Mouse (Mus musculus) splenic B cell, adult 2 months (primary cell): ENCODE results near the gene Gosr2.
A peak's percentile ranks its signal among the peaks of the same experiment; 100 is the strongest.

ENCODE experiments used
- DNase-seq: peaks from one replicate; pipeline ENCODE4 v3.0.0-alpha.2; 2011; ENCODE audit warnings: low read depth, low spot score
- H3K27me3 ChIP-seq: 2 replicates; pipeline ENCODE4 v1.6.1; 2012; ENCODE audit warnings: mild to moderate bottlenecking, low read length, moderate library complexity, mixed read lengths; ENCODE audit not compliant: control insufficient read depth, poor library complexity, insufficient read depth, severe bottlenecking
- H3K36me3 ChIP-seq: 2 replicates; pipeline ENCODE4 v1.6.1; 2012; ENCODE audit warnings: mild to moderate bottlenecking, low read length, moderate library complexity, mixed read lengths; ENCODE audit not compliant: control insufficient read depth, poor library complexity, insufficient read depth, severe bottlenecking

Gosr2 gene

DNA sequence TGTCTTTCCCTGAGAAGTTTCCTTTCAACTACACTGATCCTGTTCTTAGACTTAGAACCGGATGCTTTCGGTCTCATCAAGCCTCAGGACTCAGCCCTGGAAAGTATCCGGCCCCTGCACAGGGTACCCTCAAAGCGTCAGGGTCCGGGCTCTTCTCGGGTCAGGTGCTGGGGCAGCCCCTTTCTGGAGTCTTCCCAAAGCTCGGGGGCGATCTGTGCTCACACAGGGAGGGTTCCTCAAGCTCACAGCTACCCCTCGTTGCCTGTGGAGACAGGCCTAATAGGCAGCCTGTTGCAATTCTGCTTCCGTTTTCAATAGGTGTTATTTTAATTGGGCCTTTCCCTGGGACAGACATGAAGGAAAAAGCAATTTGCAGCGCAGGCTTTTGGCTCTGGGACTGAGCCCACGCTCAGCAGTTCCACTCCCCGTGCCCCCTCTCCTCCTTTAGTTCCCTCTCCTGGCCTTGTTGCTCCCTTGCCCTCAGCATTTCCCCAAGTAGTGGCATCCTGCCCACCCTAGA, 30.7 kb downstream of the Gosr2 start:
- Histone ChIP-seq H3K27me3 (no peaks in the 10 kb centered on the region), H3K36me3 (no peaks in the 10 kb centered on the region)
- no peak for DNase-seq

DNA sequence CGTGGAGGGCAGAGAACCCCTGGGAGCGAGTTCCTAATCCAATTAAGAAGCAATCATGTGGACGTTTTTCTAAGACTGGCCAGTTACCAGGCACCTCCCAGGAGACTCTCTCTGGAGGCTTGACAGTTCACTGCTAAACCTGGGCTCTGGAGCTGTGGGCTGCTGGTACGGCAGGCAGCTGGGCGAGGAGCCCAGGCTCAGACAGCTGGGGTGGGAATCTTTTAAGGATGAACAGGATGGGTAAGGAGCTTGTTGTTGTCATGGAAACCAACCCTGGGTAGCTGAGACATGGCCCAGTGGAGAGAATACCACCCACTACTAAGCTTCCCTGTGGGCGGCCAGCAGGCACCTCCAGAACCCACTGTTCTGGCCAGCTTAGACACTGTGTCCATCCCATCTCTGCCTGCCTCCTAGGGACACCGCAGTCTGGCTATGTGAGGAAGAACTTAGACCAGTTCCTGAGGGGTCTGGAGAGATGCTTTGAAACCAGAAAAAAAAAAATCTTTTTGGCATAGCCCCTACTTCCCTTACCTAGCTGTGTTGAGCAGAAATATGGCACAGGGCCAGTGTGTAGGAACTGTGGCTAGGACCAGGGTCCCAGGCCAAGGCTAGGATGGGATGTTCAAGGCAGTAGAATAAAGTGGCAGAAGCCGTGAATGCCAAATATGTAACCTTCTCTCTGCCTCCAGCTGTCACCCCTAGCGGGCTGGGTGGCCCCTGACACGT, 31.4 kb downstream of the Gosr2 start:
- H3K27me3 ChIP-seq = no peaks in the 10 kb centered on the region
- no peaks in the 10 kb centered on the region for H3K36me3 ChIP-seq
- no peak for DNase-seq

DNA sequence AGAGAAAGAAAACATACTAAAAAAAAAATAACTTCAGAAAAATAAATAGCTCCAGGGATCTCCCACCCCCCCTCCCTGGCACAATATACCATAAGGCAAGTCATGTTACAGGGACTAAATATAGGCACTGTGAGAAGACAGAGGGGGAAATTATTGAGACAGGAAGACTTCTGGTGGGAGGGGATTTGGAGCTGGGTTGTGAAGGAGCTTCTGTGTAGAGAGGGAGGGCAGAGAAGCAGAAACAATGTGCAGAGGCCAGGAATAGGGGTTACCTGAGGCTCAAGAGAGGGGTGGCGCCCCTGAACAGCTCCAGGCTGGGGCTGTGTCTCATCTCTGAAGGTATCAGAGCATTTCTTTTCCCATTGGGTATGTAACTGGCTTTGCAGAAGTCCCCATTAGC, 32.0 kb downstream of the Gosr2 start:
- DNase-seq = no peak
- no peaks in the 10 kb centered on the region for H3K36me3 ChIP-seq

DNA sequence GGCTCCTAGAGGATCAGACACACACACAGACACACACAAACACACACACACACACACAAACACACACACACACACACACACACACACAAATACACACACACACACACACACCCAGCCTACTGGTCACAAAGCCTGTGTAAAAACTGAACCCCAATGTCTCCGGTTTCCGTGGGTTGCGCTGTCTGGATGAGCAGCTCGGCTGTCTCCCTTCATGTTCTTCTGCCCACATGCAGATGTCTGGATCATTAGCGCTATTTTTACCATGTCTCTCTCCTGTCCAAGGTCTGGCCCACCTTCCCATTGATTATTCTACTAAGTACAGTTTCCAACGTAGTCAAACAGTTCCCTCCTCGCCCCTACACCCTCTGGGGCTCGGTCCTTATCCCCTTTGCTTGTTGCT, 34.6 kb downstream of the Gosr2 start:
- Histone ChIP-seq H3K27me3 (no peaks in the 10 kb centered on the region), H3K36me3 (no peaks in the 10 kb centered on the region)
- DNase-seq = no peak

More for the DNA sequence above, 32.0 kb downstream of the Gosr2 start:
- H3K27me3 ChIP-seq = no peaks in the 10 kb centered on the region

DNA sequence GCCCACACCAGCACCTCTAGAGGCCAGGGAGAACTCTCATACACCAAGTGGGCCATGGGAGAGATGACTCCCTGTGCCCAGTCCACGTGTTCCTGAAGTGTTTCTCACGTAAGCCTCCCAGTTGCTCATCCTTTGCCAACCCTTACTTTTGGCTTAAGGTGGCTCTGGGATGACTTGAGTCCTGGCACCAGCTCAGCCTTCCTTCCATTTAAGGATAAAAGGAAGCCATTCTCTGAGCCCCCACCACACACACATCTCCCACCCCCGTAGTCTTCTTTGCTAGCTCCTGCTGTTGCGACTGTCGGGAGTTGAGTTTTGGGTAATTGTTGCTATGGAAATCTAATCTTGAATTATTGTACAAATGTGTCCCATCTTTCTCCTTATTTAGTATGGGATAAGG, 35.2 kb downstream of the Gosr2 start:
- Histone ChIP-seq H3K27me3 (no peaks in the 10 kb centered on the region), H3K36me3 (no peaks in the 10 kb centered on the region)
- DNase-seq = no peak

DNA sequence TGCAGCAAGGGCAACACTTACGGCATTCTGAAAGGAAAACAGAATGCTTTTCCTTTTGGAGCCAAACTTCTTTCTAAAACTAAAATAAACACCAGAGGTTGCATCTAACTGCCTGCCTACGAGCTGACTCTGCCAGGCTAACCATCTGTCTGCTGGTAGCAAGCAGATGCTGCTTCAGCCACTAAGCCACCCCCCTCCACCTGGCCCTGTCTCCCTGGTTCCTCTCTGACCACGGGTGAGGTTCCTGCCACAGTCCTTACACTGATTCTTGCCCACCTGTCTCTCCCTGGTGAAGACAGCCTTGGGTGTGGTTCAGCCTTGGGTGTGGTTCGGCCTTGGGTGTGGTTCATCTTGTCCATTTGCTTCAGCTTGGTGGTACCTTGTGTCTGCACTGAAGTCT, 35.8 kb downstream of the Gosr2 start:
- H3K36me3 ChIP-seq = no peaks in the 10 kb centered on the region
- no peaks in the 10 kb centered on the region for H3K27me3 ChIP-seq
- DNase-seq = no peak

DNA sequence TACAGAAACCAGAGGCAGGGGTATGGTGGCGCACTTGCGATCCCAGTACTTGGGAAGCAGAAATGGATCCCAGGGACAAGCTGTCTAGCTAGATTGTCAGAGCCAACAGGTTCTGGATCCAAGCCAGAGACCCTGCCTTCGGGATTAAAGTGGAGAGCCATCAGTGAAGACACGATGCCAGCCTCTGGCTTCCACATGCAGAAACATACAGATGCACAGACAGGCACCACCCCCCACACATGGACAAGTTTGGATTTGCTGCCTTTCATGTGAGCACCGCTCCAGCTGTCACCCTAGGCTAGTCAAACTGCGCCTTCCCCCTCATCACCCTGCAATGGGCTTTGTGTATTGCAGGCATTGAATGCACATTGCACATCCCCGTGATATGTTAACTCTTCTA, 39.5 kb downstream of the Gosr2 start:
- no peak for DNase-seq
- no peaks in the 10 kb centered on the region for H3K36me3 ChIP-seq
- no peaks in the 10 kb centered on the region for H3K27me3 ChIP-seq

DNA sequence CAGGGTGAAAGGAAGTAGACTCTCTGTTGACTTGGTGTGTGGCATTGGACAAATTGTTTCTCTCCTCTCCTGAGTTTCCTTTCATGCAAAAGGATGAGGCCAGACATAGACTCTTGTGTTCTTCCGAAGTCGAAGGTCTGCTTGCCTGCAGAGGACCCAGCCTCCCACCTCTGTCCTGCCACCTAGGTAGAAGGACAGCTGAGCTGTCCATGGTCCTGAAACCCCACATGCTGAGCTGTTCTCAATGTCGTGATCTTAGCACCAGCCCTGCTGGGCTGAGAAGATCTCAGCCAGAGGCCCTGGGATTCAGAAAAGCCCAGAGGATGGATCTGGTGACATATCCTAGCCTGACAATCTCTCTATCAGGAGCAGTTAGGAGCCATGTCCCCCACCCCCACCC, 41.2 kb downstream of the Gosr2 start:
- H3K27me3 ChIP-seq = no peaks in the 10 kb centered on the region
- peak; percentile 57 for DNase-seq
- H3K36me3 ChIP-seq = no peaks in the 10 kb centered on the region

DNA sequence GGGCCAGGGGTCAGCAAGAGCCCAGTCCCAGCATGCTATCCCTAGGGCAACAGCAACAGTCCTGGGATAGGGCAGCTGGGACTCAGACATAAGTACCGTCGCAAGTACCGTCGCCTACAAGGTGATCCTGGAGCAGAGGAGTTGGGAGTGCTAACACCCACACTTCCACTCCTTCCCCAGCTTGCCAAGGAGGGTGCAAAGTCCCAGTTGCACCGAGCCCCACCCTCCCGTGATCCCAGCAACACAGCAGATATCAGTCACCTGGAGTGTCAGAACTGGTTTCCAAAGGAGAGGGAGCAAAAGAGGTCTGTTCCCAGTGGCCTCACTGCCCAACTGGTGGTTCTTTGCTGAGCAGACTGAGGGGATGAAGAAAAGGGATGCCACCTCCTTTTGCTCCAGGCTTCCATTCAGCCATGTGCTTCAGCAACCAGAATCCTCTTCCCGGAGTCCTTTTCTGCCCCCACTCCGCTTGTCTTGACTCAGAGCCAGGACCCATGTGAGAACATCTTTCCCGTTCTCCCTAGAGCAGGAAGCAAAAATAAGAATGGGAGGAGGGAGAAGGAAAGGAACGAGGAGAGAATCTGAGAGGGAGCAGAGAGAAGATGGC, 44.2 kb downstream of the Gosr2 start:
- no peak for DNase-seq
- Histone ChIP-seq H3K27me3 (peaks cover 3% of the 10 kb centered on the region; the same call in 1 of the 2 replicates), H3K36me3 (no peaks in the 10 kb centered on the region)

DNA sequence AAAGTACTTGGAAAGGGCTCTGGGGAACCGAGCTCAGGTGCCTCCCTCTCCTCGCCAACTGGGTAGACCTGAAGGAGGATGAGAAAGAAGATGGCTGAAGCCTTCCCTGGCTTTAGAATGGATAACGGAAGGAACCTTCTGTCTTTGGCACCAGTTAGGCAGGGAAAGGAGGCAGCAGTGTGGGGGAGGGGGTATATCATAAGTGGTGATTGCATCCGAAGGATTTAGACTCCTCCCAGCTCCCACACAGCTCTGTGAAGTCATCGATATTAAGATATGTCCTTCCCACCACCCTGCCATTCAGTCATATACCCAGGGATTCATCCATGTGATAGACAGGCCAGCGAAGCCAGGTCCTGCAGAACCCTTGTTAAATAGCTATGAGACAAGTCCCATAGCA, 46.3 kb downstream of the Gosr2 start:
- no peak for DNase-seq
- Histone ChIP-seq H3K27me3 (peaks cover 3% of the 10 kb centered on the region; the same call in 1 of the 2 replicates), H3K36me3 (no peaks in the 10 kb centered on the region)

DNA sequence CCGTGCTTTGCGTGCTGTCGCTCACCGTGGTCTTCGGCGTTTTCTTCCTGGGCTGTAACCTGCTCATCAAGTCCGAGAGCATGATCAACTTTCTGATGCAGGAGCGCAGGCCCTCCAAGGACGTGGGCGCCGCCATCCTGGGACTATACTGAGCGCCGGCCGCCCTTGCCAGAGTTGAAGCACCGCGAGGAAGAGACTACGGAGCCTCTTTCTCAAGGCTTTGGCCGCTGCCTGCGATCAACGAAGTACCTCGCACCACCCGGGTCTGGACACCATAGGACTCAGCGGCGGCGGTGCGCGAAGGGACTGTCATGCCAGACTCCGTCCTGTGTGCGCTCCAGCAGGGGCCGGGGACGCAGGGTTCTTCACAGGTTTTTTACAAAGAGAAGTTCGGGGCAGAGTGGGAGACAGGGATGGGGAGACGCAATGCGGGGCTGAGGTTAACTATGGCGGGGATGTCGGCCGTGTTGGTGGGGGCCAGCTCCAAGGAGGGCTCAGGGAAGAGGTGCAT, 47.7 kb downstream of the Gosr2 start:
- Histone ChIP-seq H3K36me3 (no peaks in the 10 kb centered on the region), H3K27me3 (peaks cover 3% of the 10 kb centered on the region; the same call in 1 of the 2 replicates)
- DNase-seq = no peak

DNA sequence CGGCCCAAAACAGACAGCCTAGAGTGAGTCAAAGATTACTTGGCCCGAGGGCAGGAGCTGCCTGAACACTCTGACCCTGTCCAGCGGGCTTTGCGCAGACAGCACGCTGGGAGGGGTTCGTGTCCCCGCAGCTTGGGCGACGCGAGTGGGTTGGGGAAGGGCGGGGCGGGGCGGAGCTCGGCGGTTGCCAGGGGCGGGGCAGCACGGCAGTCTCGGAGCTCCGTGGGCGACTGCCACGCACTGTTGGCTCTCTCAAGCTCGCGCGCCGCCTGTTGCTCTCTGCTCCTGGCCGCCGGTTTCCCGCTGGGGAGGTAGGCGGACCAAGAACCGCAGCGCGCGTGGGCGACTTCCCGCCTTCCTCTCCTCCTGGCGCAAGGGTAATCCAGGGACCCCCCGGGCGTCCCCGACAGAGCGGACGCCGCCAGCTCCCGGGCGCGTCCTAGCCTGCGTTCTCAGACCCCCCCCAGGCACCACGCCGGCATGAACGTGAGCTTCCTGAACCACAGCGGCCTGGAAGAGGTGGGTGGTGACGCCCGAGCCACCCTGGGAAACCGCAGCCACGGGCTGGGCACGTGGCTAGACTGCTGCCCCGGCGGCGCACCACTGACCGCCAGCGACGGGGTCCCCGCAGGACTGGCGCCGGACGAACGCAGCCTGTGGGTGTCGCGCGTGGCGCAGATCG, 48.3 kb downstream of the Gosr2 start, which contains the start of gene Rprml:
Gene Rprml (plus strand): TSS at position 270 of the 682 bp plus-strand sequence.
- DNase-seq = peak; percentile 23
- Histone ChIP-seq H3K36me3 (no peaks in the 10 kb centered on the region), H3K27me3 (peaks cover 3% of the 10 kb centered on the region; the same call in 1 of the 2 replicates)

DNA sequence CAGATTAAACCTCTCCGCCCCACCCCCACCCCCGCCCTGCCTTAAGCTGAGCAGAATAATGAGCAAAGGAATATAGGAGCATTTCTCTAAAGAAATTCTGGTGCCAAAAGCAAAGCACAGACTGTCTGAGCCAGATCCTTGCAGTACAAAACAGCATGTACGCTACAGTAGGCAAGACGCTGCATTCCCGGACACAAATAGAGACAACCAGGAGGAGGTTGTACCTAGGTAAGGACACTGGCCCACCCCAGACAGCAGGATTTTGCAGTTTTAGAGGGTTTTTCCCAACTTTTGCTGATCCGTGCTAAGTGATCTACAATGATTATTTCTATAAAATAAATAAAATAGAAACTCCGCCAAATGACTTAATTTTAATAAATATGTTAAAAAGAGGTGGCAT, 49.0 kb downstream of the Gosr2 start:
- peaks cover 3% of the 10 kb centered on the region; the same call in 1 of the 2 replicates for H3K27me3 ChIP-seq
- no peak for DNase-seq

DNA sequence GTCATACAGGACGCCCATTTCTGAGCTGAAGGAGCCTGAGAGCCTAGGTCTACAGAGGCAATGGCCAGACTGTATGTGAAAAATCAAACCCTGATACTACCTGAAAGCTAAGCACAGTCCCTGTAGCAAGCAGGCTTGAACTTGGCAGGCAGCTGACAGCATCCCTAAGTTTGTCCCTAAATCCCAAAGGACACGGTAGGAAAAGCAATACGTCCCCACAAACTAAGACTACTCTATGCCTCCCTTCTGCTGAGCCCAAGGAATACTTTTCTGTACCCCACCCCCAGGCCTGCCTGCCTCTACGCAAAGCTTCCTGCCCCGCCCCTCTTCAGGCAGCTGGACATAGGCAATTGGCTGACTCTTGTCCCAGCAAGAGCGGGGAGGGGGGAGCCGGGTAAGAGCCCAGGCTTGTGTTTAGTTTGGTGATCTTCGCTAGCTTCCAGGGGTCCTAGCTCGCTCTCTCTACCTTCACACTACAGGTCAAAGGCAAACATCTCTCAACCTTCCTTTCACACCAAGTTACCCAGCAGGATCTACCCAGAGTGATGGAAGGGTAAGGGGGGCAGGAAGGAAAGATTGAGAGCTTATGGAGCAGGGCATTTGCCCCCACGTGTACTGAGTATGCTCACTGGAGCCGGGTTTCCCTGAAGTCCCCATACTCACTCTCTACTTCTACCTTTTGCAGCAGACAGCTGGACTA, 49.6 kb downstream of the Gosr2 start:
- no peak for DNase-seq
- Histone ChIP-seq H3K27me3 (peaks cover 3% of the 10 kb centered on the region; the same call in 1 of the 2 replicates), H3K36me3 (no peaks in the 10 kb centered on the region)

More for the DNA sequence above, 49.0 kb downstream of the Gosr2 start:
- H3K36me3 ChIP-seq = no peaks in the 10 kb centered on the region
